Mouse (Mus musculus) thymus, adult 2 months (tissue): ENCODE data around the gene Wdr24.

Source experiments
- CTCF ChIP-seq: fragments of 200-500 bp; IDR thresholded peaks from 2 replicates; pipeline ENCODE4 v1.5.1; 2012; ENCODE audit warnings: mild to moderate bottlenecking, control low read depth, low read length, moderate library complexity, borderline replicate concordance; ENCODE audit not compliant: control insufficient read depth, poor library complexity, insufficient read depth; ENCODE audit errors: extremely low read depth
- POLR2A ChIP-seq: fragments of 200-500 bp; IDR thresholded peaks from 2 replicates; pipeline ENCODE4 v1.6.1; 2012; ENCODE audit warnings: mild to moderate bottlenecking, low read length, control low read depth, moderate library complexity; ENCODE audit not compliant: control insufficient read depth, poor library complexity, insufficient read depth; ENCODE audit errors: extremely low read depth

DNA sequence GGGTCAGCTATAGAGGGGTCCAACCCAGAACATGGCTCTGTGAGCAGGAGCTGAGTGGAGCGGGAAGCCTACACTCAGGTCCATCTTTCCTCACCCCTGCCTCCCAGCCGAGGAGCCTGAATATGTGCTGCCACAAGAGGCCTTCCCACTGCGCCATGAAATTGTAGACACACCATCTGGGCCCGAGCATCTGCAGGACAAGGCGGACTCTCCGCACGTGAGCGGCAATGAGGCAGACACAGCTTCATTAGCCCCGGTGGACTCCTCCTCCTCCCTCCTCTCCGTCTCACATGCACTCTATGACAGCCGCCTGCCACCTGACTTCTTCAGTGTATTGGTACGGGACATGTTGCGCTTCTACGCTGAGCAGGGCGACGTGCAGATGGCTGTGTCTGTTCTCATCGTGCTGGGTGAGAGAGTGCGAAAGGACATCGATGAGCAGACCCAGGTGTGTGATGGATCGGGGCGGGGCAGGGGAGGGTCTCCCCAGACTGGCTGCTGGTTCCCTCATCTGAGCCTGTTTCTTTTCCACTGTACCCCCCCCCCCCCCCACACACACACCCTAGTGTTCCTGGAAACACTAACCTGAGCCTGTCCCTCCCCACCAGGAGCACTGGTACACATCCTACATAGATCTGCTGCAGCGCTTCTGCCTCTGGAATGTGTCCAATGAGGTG lies 4.3 kb downstream of the Wdr24 start:
- TF ChIP-seq POLR2A: no peak
- TF ChIP-seq CTCF: no peak
